Mouse (Mus musculus): ENCODE data around the gene Enpp7.

The Enpp7 gene

DNA sequence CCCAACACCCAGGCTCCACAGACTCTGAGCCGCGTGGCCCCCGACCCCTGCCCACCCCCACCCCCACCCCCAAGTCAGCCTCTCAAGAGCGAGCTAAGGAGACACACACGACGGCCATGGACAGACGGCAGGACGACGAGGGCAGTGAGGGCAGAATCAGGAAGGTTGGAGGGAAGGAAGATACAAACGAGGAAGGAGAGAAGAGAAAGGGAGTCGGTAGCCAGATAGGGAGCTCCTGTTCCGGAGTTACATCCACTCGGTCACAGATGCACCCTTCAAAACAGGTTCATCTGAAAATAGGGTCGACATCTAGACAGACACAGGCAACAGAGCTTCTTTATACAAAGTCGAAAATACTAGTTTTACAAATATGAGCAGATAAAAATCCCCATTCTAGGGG, 48.5 kb downstream of the Enpp7 start:
- DNase-seq (ENCODE audit: low spot score): no peak

DNA sequence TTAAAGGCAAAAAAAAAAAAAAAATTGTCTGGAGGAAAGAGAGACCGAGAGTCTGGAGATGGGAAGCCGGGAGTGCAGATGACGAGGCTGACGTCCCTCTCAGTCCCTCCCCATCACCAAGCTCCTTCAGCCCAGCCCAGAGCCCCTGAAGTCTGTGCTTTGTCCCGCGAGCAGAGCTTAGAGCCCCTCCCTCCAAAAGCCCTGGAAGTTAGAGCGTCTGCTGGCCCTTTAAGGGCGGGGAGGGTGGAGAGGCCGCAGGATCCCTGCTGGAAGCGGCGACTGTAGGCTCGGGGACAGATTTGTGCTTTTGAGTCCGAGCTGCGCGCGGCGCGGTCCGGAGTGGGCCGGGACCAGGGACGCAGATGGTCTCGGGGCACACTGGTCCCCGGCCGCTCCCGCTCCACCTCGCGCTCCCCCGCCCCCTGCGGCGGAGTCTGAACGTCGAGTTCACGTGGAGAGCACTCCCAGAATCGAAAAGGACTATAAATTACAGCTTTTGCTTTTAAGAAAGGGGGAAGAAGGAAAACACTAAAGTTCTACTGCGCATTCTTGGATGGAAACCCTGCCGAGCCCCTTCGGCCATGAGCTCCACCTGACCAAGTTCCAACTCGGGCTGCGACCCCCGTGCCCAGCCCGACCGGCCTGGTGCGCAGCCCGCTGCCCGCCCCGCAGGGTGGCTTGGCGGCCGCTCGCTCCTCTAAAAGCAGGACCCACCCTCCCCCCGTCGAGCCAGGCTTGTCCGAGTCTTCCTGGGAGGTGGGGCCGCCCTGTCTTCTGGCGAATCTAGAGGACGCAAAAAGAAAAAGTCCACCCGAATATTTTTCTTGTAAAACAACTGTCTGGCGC, 49.2 kb downstream of the Enpp7 start:
- peak; percentile 46 for DNase-seq (ENCODE audit: low spot score)

- DNase-seq (ENCODE audit: low spot score): peak; percentile 6
Measured at GRCm38 (mm10) chr11:119037780-119038401, 49.9 kb downstream of the Enpp7 start.

GRCm38 (mm10) chr11:119038744-119039484, 50.9 kb downstream of the Enpp7 start:
- no peak for DNase-seq (ENCODE audit: low spot score)

GRCm38 (mm10) chr11:119039732-119040512, 51.9 kb downstream of the Enpp7 start:
- DNase-seq (ENCODE audit: low spot score): no peak

GRCm38 (mm10) chr11:119040600-119041324, 52.8 kb downstream of the Enpp7 start, which contains the start of gene Cbx8:
Gene Cbx8 (minus strand): TSS chr11:119040969.
- peak; percentile 99 for DNase-seq (ENCODE audit: low spot score)

DNA sequence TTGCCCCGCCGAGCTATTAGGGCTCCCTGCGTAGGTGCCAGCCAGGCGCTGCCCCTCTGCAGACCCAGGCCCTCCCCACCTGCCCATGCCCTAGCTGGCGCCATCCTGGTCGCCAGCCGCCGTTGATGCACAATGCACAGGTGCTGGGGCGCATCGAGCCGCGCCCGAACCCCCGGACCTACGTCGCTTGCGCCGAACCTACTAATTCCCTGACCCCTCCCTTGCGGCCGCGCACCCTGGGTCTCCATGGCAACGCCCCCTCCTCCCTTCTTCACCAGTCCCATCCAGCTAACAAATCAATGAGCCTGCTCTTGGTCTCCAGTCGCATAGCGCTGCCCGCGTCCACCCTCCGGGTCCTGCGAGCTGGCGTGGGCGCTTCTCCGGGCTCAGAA, 53.3 kb downstream of the Enpp7 start:
- DNase-seq (ENCODE audit: low spot score): no peak

DNA sequence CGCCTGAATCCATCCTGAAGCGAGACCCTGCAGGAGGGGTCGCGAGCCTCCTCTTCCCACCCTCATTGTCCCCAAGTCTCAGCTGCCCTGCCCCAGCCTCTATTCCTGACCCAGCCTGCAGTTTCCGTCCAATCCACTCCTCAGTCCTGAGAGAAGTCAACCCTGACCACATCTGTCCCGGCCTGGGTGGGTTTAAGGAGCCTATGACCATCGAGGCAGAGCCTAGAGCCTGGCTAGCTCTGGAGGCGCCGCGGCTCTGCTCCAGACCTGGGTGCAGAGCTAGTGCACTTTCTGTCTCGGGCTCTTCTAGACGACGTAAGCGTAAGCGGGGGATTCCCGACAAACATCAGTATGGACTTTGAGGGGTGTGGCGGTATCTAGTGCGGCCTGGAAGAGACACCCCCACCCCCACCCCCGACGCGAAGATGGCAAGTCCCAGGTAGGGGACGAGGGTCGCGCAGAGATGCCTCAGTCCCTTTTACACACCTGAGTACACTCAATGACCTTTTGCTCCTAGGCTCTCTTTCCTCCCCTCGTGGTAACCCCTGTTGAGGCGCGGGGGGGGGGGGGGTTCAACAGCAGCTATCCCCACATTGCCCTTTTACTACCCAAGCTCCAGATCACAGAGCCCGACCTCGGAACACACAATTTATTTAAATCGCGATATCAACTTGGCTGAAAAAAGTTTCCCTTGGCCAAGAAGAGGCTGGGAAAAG, 53.9 kb downstream of the Enpp7 start:
- DNase-seq (ENCODE audit: low spot score): no peak

All from ovary, postnatal 36 days (tissue).